Mouse (Mus musculus): Measurements from ENCODE around the gene Lamc1. TPM values are rescaled to one million over a fixed set of nuclear protein-coding genes. Genes with fewer than 3 reads are reported as not detected.
"Not testable (repeated sequence)": the region's sequence is repeated elsewhere in the genome, so short reads cannot be mapped to it uniquely, and the experiment has no call there.

The Lamc1 gene
- polyA plus RNA-seq, 1 experiment: 6.2 TPM

GRCm38 (mm10) chr1:153312992-153313391 lies 19.6 kb downstream of the Lamc1 start:
- TF ChIP-seq CTCF (IDR thresholded peaks at IDR 0.05; ENCODE audit: control insufficient read depth, insufficient read depth, insufficient replicate concordance, low read depth, low read length) (no peak), POLR2A (IDR thresholded peaks at IDR 0.05; ENCODE audit: control insufficient read depth, low read depth, low read length) (no peak)
- H3K27ac ChIP-seq (ENCODE audit: control insufficient read depth, insufficient read depth, low read depth, low read length): no peak overlapping the region
- peaks cover 3% of the 10 kb centered on the region for H3K4me1 ChIP-seq (ENCODE audit: control insufficient read depth, insufficient read depth, low read length)
- H3K4me3 ChIP-seq (ENCODE audit: control insufficient read depth, low read depth, low read length): no peak overlapping the region
- H3K27me3 ChIP-seq (ENCODE audit: control insufficient read depth, insufficient read depth, low read length): no peaks in the 10 kb centered on the region
- H3K36me3 ChIP-seq (ENCODE audit: control insufficient read depth, insufficient read depth, low read length): no peaks in the 10 kb centered on the region

GRCm38 (mm10) chr1:153310190-153310589 lies 22.4 kb downstream of the Lamc1 start:
- Histone ChIP-seq H3K27ac (ENCODE audit: control insufficient read depth, insufficient read depth, low read depth, low read length) (no peak overlapping the region), H3K36me3 (ENCODE audit: control insufficient read depth, insufficient read depth, low read length) (no peaks in the 10 kb centered on the region), H3K4me1 (ENCODE audit: control insufficient read depth, insufficient read depth, low read length) (peaks cover 3% of the 10 kb centered on the region), H3K27me3 (ENCODE audit: control insufficient read depth, insufficient read depth, low read length) (no peaks in the 10 kb centered on the region), H3K4me3 (ENCODE audit: control insufficient read depth, low read depth, low read length) (no peak overlapping the region)
- no peak for TF ChIP-seq POLR2A (IDR thresholded peaks at IDR 0.05; ENCODE audit: control insufficient read depth, low read depth, low read length)
- no peak for TF ChIP-seq CTCF (IDR thresholded peaks at IDR 0.05; ENCODE audit: control insufficient read depth, insufficient read depth, insufficient replicate concordance, low read depth, low read length)

GRCm38 (mm10) chr1:153309310-153309709 lies 23.3 kb downstream of the Lamc1 start:
- no peak for TF ChIP-seq POLR2A (IDR thresholded peaks at IDR 0.05; ENCODE audit: control insufficient read depth, low read depth, low read length)
- TF ChIP-seq CTCF (IDR thresholded peaks at IDR 0.05; ENCODE audit: control insufficient read depth, insufficient read depth, insufficient replicate concordance, low read depth, low read length): no peak
- Histone ChIP-seq H3K36me3 (ENCODE audit: control insufficient read depth, insufficient read depth, low read length) (no peaks in the 10 kb centered on the region), H3K4me3 (ENCODE audit: control insufficient read depth, low read depth, low read length) (no peak overlapping the region), H3K27me3 (ENCODE audit: control insufficient read depth, insufficient read depth, low read length) (no peaks in the 10 kb centered on the region), H3K4me1 (ENCODE audit: control insufficient read depth, insufficient read depth, low read length) (peaks cover 3% of the 10 kb centered on the region), H3K27ac (ENCODE audit: control insufficient read depth, insufficient read depth, low read depth, low read length) (no peak overlapping the region)

GRCm38 (mm10) chr1:153308915-153309296 lies 23.7 kb downstream of the Lamc1 start:
- TF ChIP-seq POLR2A (IDR thresholded peaks at IDR 0.05; ENCODE audit: control insufficient read depth, low read depth, low read length): no peak
- no peak for TF ChIP-seq CTCF (IDR thresholded peaks at IDR 0.05; ENCODE audit: control insufficient read depth, insufficient read depth, insufficient replicate concordance, low read depth, low read length)
- no peaks in the 10 kb centered on the region for H3K36me3 ChIP-seq (ENCODE audit: control insufficient read depth, insufficient read depth, low read length)
- no peak overlapping the region for H3K27ac ChIP-seq (ENCODE audit: control insufficient read depth, insufficient read depth, low read depth, low read length)
- no peak overlapping the region for H3K4me3 ChIP-seq (ENCODE audit: control insufficient read depth, low read depth, low read length)
- H3K27me3 ChIP-seq (ENCODE audit: control insufficient read depth, insufficient read depth, low read length): no peaks in the 10 kb centered on the region
- peaks cover 3% of the 10 kb centered on the region for H3K4me1 ChIP-seq (ENCODE audit: control insufficient read depth, insufficient read depth, low read length)

- Histone ChIP-seq H3K27ac (ENCODE audit: control insufficient read depth, insufficient read depth, low read depth, low read length) (no peak overlapping the region; the same call in 1 of the 2 replicates), H3K4me1 (ENCODE audit: control insufficient read depth, insufficient read depth, low read length) (peaks cover 3% of the 10 kb centered on the region), H3K27me3 (ENCODE audit: control insufficient read depth, insufficient read depth, low read length) (no peaks in the 10 kb centered on the region), H3K4me3 (ENCODE audit: control insufficient read depth, low read depth, low read length) (no peak overlapping the region), H3K36me3 (ENCODE audit: control insufficient read depth, insufficient read depth, low read length) (no peaks in the 10 kb centered on the region)
- no peak for TF ChIP-seq CTCF (IDR thresholded peaks at IDR 0.05; ENCODE audit: control insufficient read depth, insufficient read depth, insufficient replicate concordance, low read depth, low read length)
- TF ChIP-seq POLR2A (IDR thresholded peaks at IDR 0.05; ENCODE audit: control insufficient read depth, low read depth, low read length): no peak
Measured at GRCm38 (mm10) chr1:153308179-153308914, 24.2 kb downstream of the Lamc1 start.

- Histone ChIP-seq H3K27me3 (ENCODE audit: control insufficient read depth, insufficient read depth, low read length) (no peaks in the 10 kb centered on the region), H3K36me3 (ENCODE audit: control insufficient read depth, insufficient read depth, low read length) (no peaks in the 10 kb centered on the region), H3K4me1 (ENCODE audit: control insufficient read depth, insufficient read depth, low read length) (peaks cover 3% of the 10 kb centered on the region), H3K4me3 (ENCODE audit: control insufficient read depth, low read depth, low read length) (no peak overlapping the region), H3K27ac (ENCODE audit: control insufficient read depth, insufficient read depth, low read depth, low read length) (no peak overlapping the region; the same call in 1 of the 2 replicates)
- TF ChIP-seq CTCF (IDR thresholded peaks at IDR 0.05; ENCODE audit: control insufficient read depth, insufficient read depth, insufficient replicate concordance, low read depth, low read length) (no peak), POLR2A (IDR thresholded peaks at IDR 0.05; ENCODE audit: control insufficient read depth, low read depth, low read length) (no peak)
Measured at GRCm38 (mm10) chr1:153307509-153308178, 24.9 kb downstream of the Lamc1 start.

GRCm38 (mm10) chr1:153305728-153306127 lies 26.9 kb downstream of the Lamc1 start:
- not testable (repeated sequence) for H3K27ac ChIP-seq (ENCODE audit: control insufficient read depth, insufficient read depth, low read depth, low read length); H3K27me3 ChIP-seq (ENCODE audit: control insufficient read depth, insufficient read depth, low read length); H3K4me1 ChIP-seq (ENCODE audit: control insufficient read depth, insufficient read depth, low read length); H3K4me3 ChIP-seq (ENCODE audit: control insufficient read depth, low read depth, low read length); H3K36me3 ChIP-seq (ENCODE audit: control insufficient read depth, insufficient read depth, low read length)

- H3K27me3 ChIP-seq (ENCODE audit: control insufficient read depth, insufficient read depth, low read length); H3K4me1 ChIP-seq (ENCODE audit: control insufficient read depth, insufficient read depth, low read length); H3K4me3 ChIP-seq (ENCODE audit: control insufficient read depth, low read depth, low read length); H3K36me3 ChIP-seq (ENCODE audit: control insufficient read depth, insufficient read depth, low read length); H3K27ac ChIP-seq (ENCODE audit: control insufficient read depth, insufficient read depth, low read depth, low read length): not testable (repeated sequence)
Measured at GRCm38 (mm10) chr1:153305249-153305648, 27.3 kb downstream of the Lamc1 start.

- H3K4me1 ChIP-seq (ENCODE audit: control insufficient read depth, insufficient read depth, low read length); H3K27me3 ChIP-seq (ENCODE audit: control insufficient read depth, insufficient read depth, low read length); H3K4me3 ChIP-seq (ENCODE audit: control insufficient read depth, low read depth, low read length); H3K27ac ChIP-seq (ENCODE audit: control insufficient read depth, insufficient read depth, low read depth, low read length); H3K36me3 ChIP-seq (ENCODE audit: control insufficient read depth, insufficient read depth, low read length): not testable (repeated sequence)
Measured at GRCm38 (mm10) chr1:153299436-153299835, 33.1 kb downstream of the Lamc1 start.

GRCm38 (mm10) chr1:153297774-153298363 lies 34.7 kb downstream of the Lamc1 start:
- H3K27ac ChIP-seq (ENCODE audit: control insufficient read depth, insufficient read depth, low read depth, low read length); H3K4me3 ChIP-seq (ENCODE audit: control insufficient read depth, low read depth, low read length); H3K4me1 ChIP-seq (ENCODE audit: control insufficient read depth, insufficient read depth, low read length); H3K27me3 ChIP-seq (ENCODE audit: control insufficient read depth, insufficient read depth, low read length); H3K36me3 ChIP-seq (ENCODE audit: control insufficient read depth, insufficient read depth, low read length): not testable (repeated sequence)

Data from testis, adult 2 months (tissue).